ENCODE assay signal across 9 mouse cellular contexts in the genomic region with DNA sequence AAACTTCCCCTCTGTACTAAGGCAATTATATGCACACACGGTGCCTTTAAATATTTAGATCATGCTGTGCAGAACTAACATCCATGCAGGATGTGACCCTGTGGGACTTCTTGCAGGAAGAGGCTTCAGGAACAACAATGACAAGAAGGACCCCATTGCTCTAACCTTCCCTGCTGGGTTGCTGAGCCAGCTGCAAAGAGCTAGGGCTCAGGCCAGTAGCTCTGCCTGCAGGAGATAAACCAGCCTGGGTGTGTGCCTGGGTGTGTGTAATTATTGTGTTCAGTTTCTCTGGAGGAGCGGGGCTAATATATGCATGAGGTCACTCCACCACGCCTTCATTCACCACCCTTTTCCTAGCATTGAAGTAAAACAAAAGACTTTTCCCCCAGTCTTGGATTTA. TPM values are rescaled to one million over a fixed set of nuclear protein-coding genes. Genes with fewer than 3 reads are reported as not detected.
DNase-seq lines count a peak whose midpoint lies in the region; ATAC-seq and TF ChIP-seq lines count a peak whose summit lies in the region.
"Had no signal": no experiment of that assay in that cellular context is flagged by ENCODE, and none has a peak within 500 bp of the region (broad histone marks: within the 10 kb centered on the region; RNA-seq: fewer than 3 reads in every experiment).

No protein-coding gene starts in this region.

- H3K27me3 ChIP-seq in hindbrain, embryonic 10.5 days (ENCODE audit: insufficient read depth, poor library complexity, severe bottlenecking): no peaks in the 10 kb centered on the region
- no peaks in the 10 kb centered on the region for H3K27me3 ChIP-seq in hindbrain, postnatal 0 days (ENCODE audit: insufficient read depth, low read length)
- no peaks in the 10 kb centered on the region for H3K27me3 ChIP-seq in embryonic facial prominence, embryonic 14.5 days (replicated peaks; ENCODE audit: control insufficient read depth, insufficient read depth, low read length)
- no peaks in the 10 kb centered on the region for H3K27me3 ChIP-seq in hindbrain, embryonic 12.5 days
- no peaks in the 10 kb centered on the region for H3K27me3 ChIP-seq in midbrain, embryonic 11.5 days (ENCODE audit: control insufficient read depth, insufficient read depth, low read length)

- DNase-seq in hindbrain, embryonic 10.5 days (ENCODE audit: low spot score): peak; percentile 43
- no peak for DNase-seq in hindbrain, postnatal 0 days (ENCODE audit: low spot score)
- DNase-seq in embryonic facial prominence, embryonic 14.5 days (ENCODE audit: low spot score): no peak
- peak; percentile 85 for DNase-seq in midbrain, embryonic 11.5 days (ENCODE audit: low spot score, missing footprints)
- no peak for DNase-seq in natural killer cell, adult 2 months (ENCODE audit: low spot score in 2 of 2)
- no peak for DNase-seq in cerebellum, adult 9-11 months

- no peaks in the 10 kb centered on the region for H3K36me3 ChIP-seq in hindbrain, embryonic 10.5 days
- H3K36me3 ChIP-seq in hindbrain, postnatal 0 days (ENCODE audit: insufficient read depth, low read length): no peaks in the 10 kb centered on the region
- no peaks in the 10 kb centered on the region for H3K36me3 ChIP-seq in embryonic facial prominence, embryonic 14.5 days (ENCODE audit: control insufficient read depth, insufficient read depth, low read length)
- no peaks in the 10 kb centered on the region for H3K36me3 ChIP-seq in hindbrain, embryonic 12.5 days
- no peaks in the 10 kb centered on the region for H3K36me3 ChIP-seq in midbrain, embryonic 11.5 days (ENCODE audit: control insufficient read depth, insufficient read depth, low read length)

- 16% methylated on average over 3 of the region's 3 CpGs for WGBS in hindbrain, embryonic 10.5 days
- 10% methylated on average over 3 of the region's 3 CpGs for WGBS in hindbrain, postnatal 0 days
- WGBS in embryonic facial prominence, embryonic 14.5 days: 37% methylated on average over 3 of the region's 3 CpGs
- 21% methylated on average over 3 of the region's 3 CpGs for WGBS in hindbrain, embryonic 12.5 days
- WGBS in midbrain, embryonic 11.5 days: 28% methylated on average over 3 of the region's 3 CpGs

- ATAC-seq in hindbrain, postnatal 0 days: no peak
- no peak for ATAC-seq in embryonic facial prominence, embryonic 14.5 days (ENCODE audit: low read depth)
- ATAC-seq in hindbrain, embryonic 12.5 days (ENCODE audit: low FRiP score): 0 out of 2 replicates have a peak, but pooled peaks have one; percentile 61
- peak; percentile 73 for ATAC-seq in midbrain, embryonic 11.5 days (ENCODE audit: low FRiP score)
- ATAC-seq in erythroid progenitor cell, adult 5-6 weeks (replicated peaks; ENCODE audit: low FRiP score, poor library complexity, severe bottlenecking): no peak

- no peak overlapping the region for H3K4me2 ChIP-seq in hindbrain, postnatal 0 days (ENCODE audit: low read depth, low read length)
- no peak overlapping the region for H3K4me2 ChIP-seq in embryonic facial prominence, embryonic 14.5 days (ENCODE audit: low read depth, low read length)
- H3K4me2 ChIP-seq in hindbrain, embryonic 12.5 days (replicated peaks): no peak overlapping the region
- H3K4me2 ChIP-seq in midbrain, embryonic 11.5 days: no peak overlapping the region

- H3K9me3 ChIP-seq in hindbrain, embryonic 10.5 days: no peaks in the 10 kb centered on the region
- no peaks in the 10 kb centered on the region for H3K9me3 ChIP-seq in hindbrain, postnatal 0 days (ENCODE audit: low read length)
- no peaks in the 10 kb centered on the region for H3K9me3 ChIP-seq in embryonic facial prominence, embryonic 14.5 days (ENCODE audit: control insufficient read depth, low read length)
- H3K9me3 ChIP-seq in hindbrain, embryonic 12.5 days (replicated peaks): 0 out of 2 replicates have a peak, but pooled peaks cover 2% of the 10 kb centered on the region
- H3K9me3 ChIP-seq in midbrain, embryonic 11.5 days (ENCODE audit: control insufficient read depth, low read length): no peaks in the 10 kb centered on the region

- H3K27ac ChIP-seq in hindbrain, embryonic 10.5 days: peak overlapping the region; percentile 43
- H3K27ac ChIP-seq in hindbrain, postnatal 0 days: no peak overlapping the region
- H3K27ac ChIP-seq in embryonic facial prominence, embryonic 14.5 days (replicated peaks; ENCODE audit: low read depth, low read length): 0 out of 2 replicates have a peak overlapping the region, but pooled peaks have one; percentile 44
- H3K27ac ChIP-seq in hindbrain, embryonic 12.5 days: no peak overlapping the region
- H3K27ac ChIP-seq in midbrain, embryonic 11.5 days (ENCODE audit: low read depth, low read length): no peak overlapping the region

- H3K4me1 ChIP-seq in hindbrain, embryonic 10.5 days (replicated peaks): peaks cover 22% of the 10 kb centered on the region
- H3K4me1 ChIP-seq in hindbrain, postnatal 0 days (ENCODE audit: insufficient read depth, low read length): no peaks in the 10 kb centered on the region
- 0 out of 2 replicates have a peak, but pooled peaks cover 4% of the 10 kb centered on the region for H3K4me1 ChIP-seq in embryonic facial prominence, embryonic 14.5 days (ENCODE audit: control insufficient read depth, insufficient read depth, low read length)
- peaks cover 7% of the 10 kb centered on the region for H3K4me1 ChIP-seq in hindbrain, embryonic 12.5 days
- 0 out of 2 replicates have a peak, but pooled peaks cover 3% of the 10 kb centered on the region for H3K4me1 ChIP-seq in midbrain, embryonic 11.5 days (ENCODE audit: control insufficient read depth, insufficient read depth, low read length)

- H3K4me3 ChIP-seq in hindbrain, embryonic 10.5 days: no peak overlapping the region
- no peak overlapping the region for H3K4me3 ChIP-seq in hindbrain, postnatal 0 days (ENCODE audit: low read length)
- no peak overlapping the region for H3K4me3 ChIP-seq in embryonic facial prominence, embryonic 14.5 days (ENCODE audit: low read depth, low read length)
- H3K4me3 ChIP-seq in hindbrain, embryonic 12.5 days: no peak overlapping the region
- no peak overlapping the region for H3K4me3 ChIP-seq in midbrain, embryonic 11.5 days (ENCODE audit: low read depth, low read length)

- TF ChIP-seq CTCF in hindbrain, postnatal 0 days (IDR thresholded peaks at IDR 0.05; ENCODE audit: low read depth): no peak

- H3K9ac ChIP-seq in hindbrain, postnatal 0 days (replicated peaks; ENCODE audit: low read length): no peak overlapping the region
- H3K9ac ChIP-seq in embryonic facial prominence, embryonic 14.5 days (ENCODE audit: low read depth, low read length): no peak overlapping the region
- no peak overlapping the region for H3K9ac ChIP-seq in hindbrain, embryonic 12.5 days
- H3K9ac ChIP-seq in midbrain, embryonic 11.5 days (ENCODE audit: low read length): no peak overlapping the region

RNA-seq across cellular contexts. Expression of a gene that starts 51.8 kb away (rescaled TPM):
- not detected in 2 replicates for polyA plus RNA-seq in hindbrain, embryonic 10.5 days (2016; fragmentation: Nextera tagmentation; extraction: Ambion mirVana)
- 0.32 and 0.47 TPM in 2 replicates for total RNA-seq in hindbrain, postnatal 0 days (2014; rRNA removed)
- polyA plus RNA-seq in hindbrain, postnatal 0 days (2015; fragmentation: Nextera tagmentation; extraction: Ambion mirVana): 0.76 and 0.81 TPM in 2 replicates
- polyA plus RNA-seq in embryonic facial prominence, embryonic 14.5 days (2014; fragmentation: Nextera tagmentation; extraction: Ambion mirVana): 2.1 and 2.4 TPM in 2 replicates
- polyA plus RNA-seq in hindbrain, embryonic 12.5 days (2016; fragmentation: Nextera tagmentation; extraction: Ambion mirVana): 0.23 TPM in 1 of 2 replicates, not detected in the other
- polyA plus RNA-seq in midbrain, embryonic 11.5 days (2014; fragmentation: Nextera tagmentation; extraction: Ambion mirVana): not detected in 2 replicates
- total RNA-seq in erythroid progenitor cell, adult 5-6 weeks (2015; ENCODE audit: low replicate concordance): not detected in 2 replicates
- total RNA-seq in erythroid progenitor cell, adult 5-6 weeks (2017; ENCODE audit: low replicate concordance): not detected in 2 replicates
- total RNA-seq: hematopoietic stem cell, adult 5-6 weeks had no signal

Comparison
In these comparisons a context has a peak if more than half of its experiments do, and no peak if none do; other contexts are left out.
1. DNase-seq: peak in hindbrain, embryonic 10.5 days (single experiment) and midbrain, embryonic 11.5 days (single experiment); none in hindbrain, postnatal 0 days (single experiment), embryonic facial prominence, embryonic 14.5 days (single experiment), natural killer cell, adult 2 months (0 of 2) and cerebellum, adult 9-11 months (single experiment).
2. H3K27ac ChIP-seq: peak in hindbrain, embryonic 10.5 days (single experiment) and embryonic facial prominence, embryonic 14.5 days (single experiment); none in hindbrain, postnatal 0 days (single experiment), hindbrain, embryonic 12.5 days (single experiment) and midbrain, embryonic 11.5 days (single experiment).
3. ATAC-seq: peak in hindbrain, embryonic 12.5 days (single experiment) and midbrain, embryonic 11.5 days (single experiment); none in hindbrain, postnatal 0 days (single experiment), embryonic facial prominence, embryonic 14.5 days (single experiment) and erythroid progenitor cell, adult 5-6 weeks (single experiment).